Mouse (Mus musculus): Measurements from ENCODE around the gene Avpi1.

Avpi1 gene

GRCm38 (mm10) chr19:42146276-42147010 is 17.6 kb upstream of the Avpi1 start:
- Histone ChIP-seq H3K27me3 (ENCODE audit: insufficient read depth, low read length) (peaks cover 37% of the 10 kb centered on the region), H3K4me1 (replicated peaks; ENCODE audit: low read depth, low read length) (peaks cover 77% of the 10 kb centered on the region), H3K4me3 (replicated peaks; ENCODE audit: low read length) (peak overlapping the region; percentile 86), H3K36me3 (ENCODE audit: insufficient read depth, low read length) (peaks cover 24% of the 10 kb centered on the region), H3K9me3 (ENCODE audit: low read length) (no peaks in the 10 kb centered on the region)
- no peak for TF ChIP-seq CTCF (conservative IDR thresholded peaks at IDR 0.05; ENCODE audit: low read length)
- no peak for TF ChIP-seq NANOG (IDR thresholded peaks at IDR 0.05; ENCODE audit: borderline replicate concordance, low read length)
- no peak for TF ChIP-seq POU5F1 (IDR thresholded peaks at IDR 0.05; ENCODE audit: borderline replicate concordance, low read length)

- no peaks in the 10 kb centered on the region for H3K9me3 ChIP-seq (ENCODE audit: low read length)
- H3K4me1 ChIP-seq (replicated peaks; ENCODE audit: low read depth, low read length), result peaks cover 74% of the 10 kb centered on the region
- no peak overlapping the region for H3K4me3 ChIP-seq (replicated peaks; ENCODE audit: low read length)
- H3K27me3 ChIP-seq (ENCODE audit: insufficient read depth, low read length), result peaks cover 37% of the 10 kb centered on the region
- TF ChIP-seq NANOG (IDR thresholded peaks at IDR 0.05; ENCODE audit: borderline replicate concordance, low read length), result no peak
- TF ChIP-seq POU5F1 (IDR thresholded peaks at IDR 0.05; ENCODE audit: borderline replicate concordance, low read length), result no peak
- no peak for TF ChIP-seq CTCF (conservative IDR thresholded peaks at IDR 0.05; ENCODE audit: low read length)
- H3K36me3 ChIP-seq (ENCODE audit: insufficient read depth, low read length), result peaks cover 17% of the 10 kb centered on the region
These were observed 16.9 kb upstream of the Avpi1 start for GRCm38 (mm10) chr19:42145731-42146130.

GRCm38 (mm10) chr19:42145210-42145609 is 16.4 kb upstream of the Avpi1 start:
- TF ChIP-seq POU5F1 (IDR thresholded peaks at IDR 0.05; ENCODE audit: borderline replicate concordance, low read length) (no peak), CTCF (conservative IDR thresholded peaks at IDR 0.05; ENCODE audit: low read length) (no peak), NANOG (IDR thresholded peaks at IDR 0.05; ENCODE audit: borderline replicate concordance, low read length) (no peak)
- peaks cover 12% of the 10 kb centered on the region for H3K36me3 ChIP-seq (ENCODE audit: insufficient read depth, low read length)
- no peaks in the 10 kb centered on the region for H3K9me3 ChIP-seq (ENCODE audit: low read length)
- peaks cover 73% of the 10 kb centered on the region for H3K4me1 ChIP-seq (replicated peaks; ENCODE audit: low read depth, low read length)
- H3K4me3 ChIP-seq (replicated peaks; ENCODE audit: low read length), result no peak overlapping the region
- peaks cover 37% of the 10 kb centered on the region for H3K27me3 ChIP-seq (ENCODE audit: insufficient read depth, low read length)

GRCm38 (mm10) chr19:42144541-42145167 is 15.8 kb upstream of the Avpi1 start:
- TF ChIP-seq POU5F1 (IDR thresholded peaks at IDR 0.05; ENCODE audit: borderline replicate concordance, low read length) (no peak), CTCF (conservative IDR thresholded peaks at IDR 0.05; ENCODE audit: low read length) (peak; percentile 72), NANOG (IDR thresholded peaks at IDR 0.05; ENCODE audit: borderline replicate concordance, low read length) (no peak)
- peaks cover 36% of the 10 kb centered on the region for H3K27me3 ChIP-seq (ENCODE audit: insufficient read depth, low read length)
- no peaks in the 10 kb centered on the region for H3K9me3 ChIP-seq (ENCODE audit: low read length)
- H3K36me3 ChIP-seq (ENCODE audit: insufficient read depth, low read length), result peaks cover 6% of the 10 kb centered on the region; the same call in 1 of the 2 replicates
- no peak overlapping the region for H3K4me3 ChIP-seq (replicated peaks; ENCODE audit: low read length)
- H3K4me1 ChIP-seq (replicated peaks; ENCODE audit: low read depth, low read length), result peaks cover 73% of the 10 kb centered on the region

GRCm38 (mm10) chr19:42144067-42144466 is 15.2 kb upstream of the Avpi1 start:
- Histone ChIP-seq H3K27me3 (ENCODE audit: insufficient read depth, low read length) (peaks cover 30% of the 10 kb centered on the region), H3K4me1 (replicated peaks; ENCODE audit: low read depth, low read length) (peaks cover 73% of the 10 kb centered on the region), H3K4me3 (replicated peaks; ENCODE audit: low read length) (no peak overlapping the region), H3K9me3 (ENCODE audit: low read length) (no peaks in the 10 kb centered on the region), H3K36me3 (ENCODE audit: insufficient read depth, low read length) (0 out of 2 replicates have a peak, but pooled peaks cover under 1% of the 10 kb centered on the region)
- TF ChIP-seq NANOG (IDR thresholded peaks at IDR 0.05; ENCODE audit: borderline replicate concordance, low read length) (no peak), POU5F1 (IDR thresholded peaks at IDR 0.05; ENCODE audit: borderline replicate concordance, low read length) (no peak), CTCF (conservative IDR thresholded peaks at IDR 0.05; ENCODE audit: low read length) (no peak)

- H3K4me1 ChIP-seq (replicated peaks; ENCODE audit: low read depth, low read length), result peaks cover 73% of the 10 kb centered on the region
- TF ChIP-seq POU5F1 (IDR thresholded peaks at IDR 0.05; ENCODE audit: borderline replicate concordance, low read length), result 0 out of 2 replicates have a peak, but pooled peaks have one; percentile 17
- no peak for TF ChIP-seq CTCF (conservative IDR thresholded peaks at IDR 0.05; ENCODE audit: low read length)
- TF ChIP-seq NANOG (IDR thresholded peaks at IDR 0.05; ENCODE audit: borderline replicate concordance, low read length), result peak; percentile 87
- H3K4me3 ChIP-seq (replicated peaks; ENCODE audit: low read length), result no peak overlapping the region
- no peaks in the 10 kb centered on the region for H3K9me3 ChIP-seq (ENCODE audit: low read length)
- peaks cover 17% of the 10 kb centered on the region for H3K27me3 ChIP-seq (ENCODE audit: insufficient read depth, low read length)
- no peaks in the 10 kb centered on the region for H3K36me3 ChIP-seq (ENCODE audit: insufficient read depth, low read length)
These were observed 13.9 kb upstream of the Avpi1 start for GRCm38 (mm10) chr19:42142757-42143156.

GRCm38 (mm10) chr19:42141998-42142397 is 13.1 kb upstream of the Avpi1 start:
- H3K36me3 ChIP-seq (ENCODE audit: insufficient read depth, low read length), result no peaks in the 10 kb centered on the region
- TF ChIP-seq POU5F1 (IDR thresholded peaks at IDR 0.05; ENCODE audit: borderline replicate concordance, low read length) (no peak), NANOG (IDR thresholded peaks at IDR 0.05; ENCODE audit: borderline replicate concordance, low read length) (no peak), CTCF (conservative IDR thresholded peaks at IDR 0.05; ENCODE audit: low read length) (no peak)
- peaks cover 15% of the 10 kb centered on the region for H3K27me3 ChIP-seq (ENCODE audit: insufficient read depth, low read length)
- 0 out of 2 replicates have a peak overlapping the region, but pooled peaks have one; percentile 2 for H3K4me3 ChIP-seq (replicated peaks; ENCODE audit: low read length)
- H3K9me3 ChIP-seq (ENCODE audit: low read length), result no peaks in the 10 kb centered on the region
- H3K4me1 ChIP-seq (replicated peaks; ENCODE audit: low read depth, low read length), result peaks cover 79% of the 10 kb centered on the region

- Histone ChIP-seq H3K4me1 (replicated peaks; ENCODE audit: low read depth, low read length) (peaks cover 83% of the 10 kb centered on the region), H3K9me3 (ENCODE audit: low read length) (no peaks in the 10 kb centered on the region), H3K4me3 (replicated peaks; ENCODE audit: low read length) (no peak overlapping the region), H3K27me3 (ENCODE audit: insufficient read depth, low read length) (no peaks in the 10 kb centered on the region), H3K36me3 (ENCODE audit: insufficient read depth, low read length) (no peaks in the 10 kb centered on the region)
- no peak for TF ChIP-seq POU5F1 (IDR thresholded peaks at IDR 0.05; ENCODE audit: borderline replicate concordance, low read length)
- TF ChIP-seq NANOG (IDR thresholded peaks at IDR 0.05; ENCODE audit: borderline replicate concordance, low read length), result no peak
- no peak for TF ChIP-seq CTCF (conservative IDR thresholded peaks at IDR 0.05; ENCODE audit: low read length)
These were observed 11.1 kb upstream of the Avpi1 start for GRCm38 (mm10) chr19:42139724-42140517.

All from E14TG2a.4 (cell line).